Mouse (Mus musculus) midbrain, postnatal 0 days (tissue): Measurements from ENCODE around the gene Sprr2j-ps. TPM values are rescaled to one million over a fixed set of nuclear protein-coding genes. Genes with fewer than 3 reads are reported as not detected.

ENCODE experiments used
- ATAC-seq: fragments of 200-750 bp; cut with Nextera tagmentation; 2 replicates; pipeline ENCODE4 v1.8.0; 2017; ENCODE audit warnings: moderate number of reproducible peaks, mild to moderate bottlenecking, moderate TSS enrichment, moderate library complexity; ENCODE audit not compliant: low FRiP score
- DNase-seq: peaks from one replicate; pipeline ENCODE4 v3.0.0-alpha.2; 2015; ENCODE audit warnings: low spot score
- H3K27ac ChIP-seq: fragments of 300-500 bp; sonication (generic); 2 replicates; pipeline ENCODE4 v1.5.1; 2014; ENCODE audit warnings: low read depth, mild to moderate bottlenecking, low read length, mixed read lengths
- H3K27me3 ChIP-seq: fragments of 300-500 bp; sonication (generic); 2 replicates; pipeline ENCODE4 v1.6.1; 2014; ENCODE audit warnings: low read length, control low read depth, mixed read lengths; ENCODE audit not compliant: insufficient read depth
- H3K36me3 ChIP-seq: fragments of 300-500 bp; sonication (generic); 2 replicates; pipeline ENCODE4 v1.6.1; 2014; ENCODE audit warnings: low read length, control low read depth, mixed read lengths; ENCODE audit not compliant: insufficient read depth
- H3K4me1 ChIP-seq: fragments of 300-500 bp; sonication (generic); 2 replicates; pipeline ENCODE4 v1.6.1; 2014; ENCODE audit warnings: mild to moderate bottlenecking, control low read depth, antibody characterized with exemption, low read length, mixed read lengths; ENCODE audit not compliant: insufficient read depth
- H3K4me2 ChIP-seq: fragments of 300-500 bp; sonication (generic); 2 replicates; pipeline ENCODE4 v1.6.1; 2014; ENCODE audit warnings: low read depth, mild to moderate bottlenecking, low read length, mixed read lengths; ENCODE audit not compliant: poor library complexity, severe bottlenecking
- H3K4me3 ChIP-seq: fragments of 300-500 bp; sonication (generic); 2 replicates; pipeline ENCODE4 v1.5.1; 2014; ENCODE audit warnings: low read depth, mild to moderate bottlenecking, low read length, moderate library complexity
- H3K9ac ChIP-seq: fragments of 300-500 bp; sonication (generic); replicated peaks from 2 replicates; pipeline ENCODE4 v1.6.1; 2014; ENCODE audit warnings: mild to moderate bottlenecking, low read length, moderate library complexity, mixed read lengths; ENCODE audit not compliant: poor library complexity, severe bottlenecking
- H3K9me3 ChIP-seq: fragments of 300-500 bp; sonication (generic); 2 replicates; pipeline ENCODE4 v1.6.1; 2016; ENCODE audit warnings: low read length, control low read depth
- CTCF ChIP-seq: IDR thresholded peaks from 2 replicates; pipeline ENCODE4 v1.5.1; 2016; ENCODE audit warnings: antibody characterized with exemption, mild to moderate bottlenecking
- WGBS: fragments of 180-500 bp; shearing (Covaris S2); extraction: QIAGEN DNeasy Blood & Tissue Kit; methylation state at CpG from one replicate; pipeline ENCODE4 v1.1.7; 2014; 5-methylcytosine and 5-hydroxymethylcytosine counted together
- polyA plus RNA-seq: library from polyadenylated mRNA; unstranded; fragments of >200 nt; fragmentation: Nextera tagmentation; extraction: Ambion mirVana; gene quantifications from 2 replicates; pipeline ENCODE4 v1.2.1, GENCODE M21; 2015
- total RNA-seq: library from RNA; depleted of rRNA; stranded (reverse); fragments of >200 nt; gene quantifications from 2 replicates; pipeline ENCODE4 v1.2.3, GENCODE M21; 2014; rRNA removed

Sprr2j-ps gene
- not detected in 2 replicates for total RNA-seq
- not detected in 2 replicates for polyA plus RNA-seq

DNA sequence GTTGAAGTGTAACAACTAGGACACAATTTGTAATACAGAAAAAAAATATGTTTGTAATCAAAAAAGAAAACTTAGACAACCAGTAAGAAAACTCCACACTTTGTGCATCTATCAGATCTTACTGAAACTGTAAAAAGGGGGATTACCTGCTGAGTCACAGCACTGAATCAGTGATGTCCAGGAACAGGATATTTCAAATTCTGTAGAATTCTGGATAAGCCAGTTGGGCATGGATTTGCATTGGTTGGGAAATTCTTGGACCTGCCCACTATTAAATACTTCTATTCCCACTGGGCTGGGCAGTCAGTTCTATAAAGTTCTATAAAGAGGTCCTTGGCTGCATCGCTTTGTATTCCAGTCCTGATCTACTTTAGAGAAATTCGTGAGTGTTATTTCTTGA, at the start of gene Sprr2j-ps:
TSS of gene Sprr2j-ps (plus strand) at position 301 of the 400 bp plus-strand sequence.
- DNase-seq (no peak), ATAC-seq (no peak)
- no peak within 1 kb of the TSS for H3K4me3 ChIP-seq
- TF ChIP-seq CTCF = no peak
- no peaks in the 10 kb centered on the region for H3K4me1 ChIP-seq
- WGBS = 89% methylated on average over 2 of the region's 2 CpGs
- H3K36me3 ChIP-seq = no peaks in the 10 kb centered on the region
- H3K9me3 ChIP-seq = no peaks in the 10 kb centered on the region
- H3K9ac ChIP-seq = no peak within 1 kb of the TSS
- H3K4me2 ChIP-seq = no peak within 1 kb of the TSS
- no peak within 1 kb of the TSS for H3K27ac ChIP-seq
- no peaks in the 10 kb centered on the region for H3K27me3 ChIP-seq

- Histone ChIP-seq H3K4me2 (no peak overlapping the region), H3K27ac (no peak overlapping the region), H3K4me3 (no peak overlapping the region), H3K4me1 (no peaks in the 10 kb centered on the region), H3K36me3 (no peaks in the 10 kb centered on the region), H3K9ac (no peak overlapping the region), H3K9me3 (no peaks in the 10 kb centered on the region), H3K27me3 (no peaks in the 10 kb centered on the region)
- TF ChIP-seq CTCF = no peak
- ATAC-seq (no peak), DNase-seq (no peak)
- WGBS = 81% methylated on average over 2 of the region's 2 CpGs
Measured at GRCm38 (mm10) chr3:92373613-92374012, 44.3 kb upstream of the Sprr2j-ps start.

- Histone ChIP-seq H3K27ac (no peak within 1 kb of the TSS), H3K4me1 (no peaks in the 10 kb centered on the region), H3K4me2 (no peak within 1 kb of the TSS), H3K9me3 (no peaks in the 10 kb centered on the region), H3K4me3 (no peak within 1 kb of the TSS), H3K9ac (no peak within 1 kb of the TSS), H3K27me3 (no peaks in the 10 kb centered on the region), H3K36me3 (no peaks in the 10 kb centered on the region)
- no peak for ATAC-seq
- WGBS = 85% methylated on average over 1 of the region's 1 CpGs
- no peak for DNase-seq
- no peak for TF ChIP-seq CTCF
Measured at GRCm38 (mm10) chr3:92385385-92385784, 32.5 kb upstream of the Sprr2j-ps start, which contains the start of gene Sprr2h. Gene Sprr2h, plus strand, starts transcription at chr3:92385685.

- Histone ChIP-seq H3K4me3 (no peak overlapping the region), H3K4me1 (no peaks in the 10 kb centered on the region), H3K27me3 (no peaks in the 10 kb centered on the region), H3K27ac (no peak overlapping the region), H3K9ac (no peak overlapping the region), H3K36me3 (no peaks in the 10 kb centered on the region), H3K9me3 (no peaks in the 10 kb centered on the region), H3K4me2 (no peak overlapping the region)
- DNase-seq = peak; percentile 1
- peak; percentile 66 for TF ChIP-seq CTCF
- no peak for ATAC-seq
- 64% methylated on average over 1 of the region's 1 CpGs for WGBS
Measured at GRCm38 (mm10) chr3:92394301-92394700, 23.6 kb upstream of the Sprr2j-ps start.

DNA sequence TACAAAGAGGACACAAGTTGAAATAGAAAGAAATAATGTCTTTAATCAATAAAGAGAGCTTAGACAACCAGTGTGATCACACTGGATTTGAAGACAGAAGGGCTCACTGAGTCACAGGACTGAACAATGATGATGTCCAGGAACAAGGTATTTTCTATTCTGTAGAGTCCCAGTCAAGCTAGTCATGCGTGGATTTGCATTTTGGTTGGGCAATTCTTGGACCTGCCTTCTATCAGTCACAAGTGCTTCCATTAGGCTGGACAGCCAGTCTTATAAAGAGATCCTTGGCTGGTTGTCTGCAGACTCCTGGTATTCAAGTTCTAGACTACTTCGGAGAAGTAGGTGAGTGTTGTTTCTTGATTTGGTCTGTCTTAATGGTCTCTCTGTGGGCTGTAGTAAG, 10.2 kb upstream of the Sprr2j-ps start, which contains the start of gene Sprr2i:
TSS of gene Sprr2i (plus strand) at position 301 of the 400 bp plus-strand sequence.
- H3K27ac ChIP-seq = no peak within 1 kb of the TSS
- H3K4me3 ChIP-seq = no peak within 1 kb of the TSS
- no peak within 1 kb of the TSS for H3K4me2 ChIP-seq
- no peaks in the 10 kb centered on the region for H3K4me1 ChIP-seq
- no peak within 1 kb of the TSS for H3K9ac ChIP-seq
- ATAC-seq = no peak
- DNase-seq = no peak
- no peaks in the 10 kb centered on the region for H3K36me3 ChIP-seq
- H3K27me3 ChIP-seq = no peaks in the 10 kb centered on the region
- no peaks in the 10 kb centered on the region for H3K9me3 ChIP-seq
- 93% methylated on average over 2 of the region's 2 CpGs for WGBS
- no peak for TF ChIP-seq CTCF

GRCm38 (mm10) chr3:92429323-92429722, 11.4 kb downstream of the Sprr2j-ps start, which contains the start of gene Gm9774:
Gene Gm9774, minus strand, starts transcription at chr3:92429423.
- no peaks in the 10 kb centered on the region for H3K36me3 ChIP-seq
- no peaks in the 10 kb centered on the region for H3K27me3 ChIP-seq
- H3K4me2 ChIP-seq = no peak within 1 kb of the TSS
- ATAC-seq = no peak
- no peak for TF ChIP-seq CTCF
- 93% methylated on average over 6 of the region's 6 CpGs for WGBS
- no peak within 1 kb of the TSS for H3K9ac ChIP-seq
- no peak within 1 kb of the TSS for H3K4me3 ChIP-seq
- H3K4me1 ChIP-seq = no peaks in the 10 kb centered on the region
- no peaks in the 10 kb centered on the region for H3K9me3 ChIP-seq
- no peak for DNase-seq
- H3K27ac ChIP-seq = no peak within 1 kb of the TSS
